8 mouse cellular contexts compared by ENCODE assay signal in the genomic region with DNA sequence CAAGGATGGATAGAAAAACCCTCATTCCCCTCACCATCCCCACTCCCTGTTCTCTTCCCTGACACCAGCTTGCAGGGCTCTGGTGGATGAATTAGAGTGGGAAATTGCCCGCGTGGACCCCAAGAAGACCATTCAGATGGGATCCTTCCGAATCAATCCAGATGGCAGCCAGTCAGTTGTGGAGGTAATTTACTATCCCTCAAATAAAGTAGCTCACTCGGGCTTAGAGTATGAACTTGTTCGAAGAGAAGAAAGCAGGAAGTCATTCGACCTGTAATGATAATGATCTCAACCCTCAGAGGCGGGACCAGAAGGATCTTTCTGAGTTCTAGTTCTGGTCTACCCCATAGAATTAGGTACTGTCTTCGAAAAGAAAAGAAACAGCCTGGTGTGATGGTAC. TPM values are rescaled to one million over a fixed set of nuclear protein-coding genes. Genes with fewer than 3 reads are reported as not detected.
DNase-seq lines count a peak whose midpoint lies in the region; ATAC-seq and TF ChIP-seq lines count a peak whose summit lies in the region.

No protein-coding gene starts in this region.

- no peak for TF ChIP-seq POLR2A in myocyte (IDR thresholded peaks at IDR 0.05; ENCODE audit: insufficient read length, low read depth)

- no peak for ATAC-seq in kidney, postnatal 0 days (replicated peaks; ENCODE audit: low FRiP score, low read depth)
- ATAC-seq in inflammation-experienced regulatory T-cells, adult 6 months: peak; percentile 60

- H3K36me3 ChIP-seq in kidney, postnatal 0 days (ENCODE audit: insufficient read depth, low read length): peaks cover 31% of the 10 kb centered on the region
- peaks cover 24% of the 10 kb centered on the region for H3K36me3 ChIP-seq in myocyte (ENCODE audit: control insufficient read depth, insufficient read depth)

- H3K79me2 ChIP-seq in myocyte (ENCODE audit: control insufficient read depth, insufficient read depth): peaks cover 26% of the 10 kb centered on the region

- WGBS in kidney, postnatal 0 days: 49% methylated on average over 8 of the region's 8 CpGs

- no peak for TF ChIP-seq CTCF in kidney, postnatal 0 days (IDR thresholded peaks at IDR 0.05; ENCODE audit: low read depth)

- peak overlapping the region; percentile 96 for H3K9ac ChIP-seq in kidney, postnatal 0 days (ENCODE audit: low read depth, low read length)

- H3K4me3 ChIP-seq in kidney, postnatal 0 days (replicated peaks; ENCODE audit: low read depth, low read length): peak overlapping the region; percentile 76
- H3K4me3 ChIP-seq in brown adipose tissue, adult 24 weeks (ENCODE audit: insufficient read depth, low read depth, low read length): peak overlapping the region; percentile 80
- H3K4me3 ChIP-seq in myocyte: peak overlapping the region; percentile 95

- no peaks in the 10 kb centered on the region for H3K27me3 ChIP-seq in kidney, postnatal 0 days (ENCODE audit: insufficient read depth, low read length)
- no peaks in the 10 kb centered on the region for H3K27me3 ChIP-seq in myocyte (ENCODE audit: control insufficient read depth, insufficient read depth, insufficient read length)

- H3K4me2 ChIP-seq in kidney, postnatal 0 days (ENCODE audit: low read length): peak overlapping the region; percentile 91
- peak overlapping the region; percentile 91 for H3K4me2 ChIP-seq in myocyte (ENCODE audit: low read depth)

- peak; percentile 8 for DNase-seq in kidney, postnatal 0 days (ENCODE audit: low spot score)
- DNase-seq in kidney, adult 18-20 months: no peak
- DNase-seq in cerebellum, postnatal 36 days: no peak
- no peak for DNase-seq in cerebellum, adult 11 months
- DNase-seq in embryo, embryonic 10.5 days (ENCODE audit: low spot score): no peak

- H3K4me1 ChIP-seq in kidney, postnatal 0 days (replicated peaks; ENCODE audit: insufficient read depth, low read length): peaks cover 10% of the 10 kb centered on the region
- peaks cover 8% of the 10 kb centered on the region; the same call in 1 of the 2 replicates for H3K4me1 ChIP-seq in brown adipose tissue, adult 24 weeks (ENCODE audit: control insufficient read depth, insufficient read depth, insufficient read length, low read length)

- no peaks in the 10 kb centered on the region for H3K9me3 ChIP-seq in kidney, postnatal 0 days (replicated peaks; ENCODE audit: low read length)

- H3K27ac ChIP-seq in kidney, postnatal 0 days: peak overlapping the region; percentile 96
- no peak overlapping the region for H3K27ac ChIP-seq in brown adipose tissue, adult 24 weeks (replicated peaks; ENCODE audit: low read depth, low read length)

- H3ac ChIP-seq in myocyte (ENCODE audit: control insufficient read depth, insufficient read length): peak overlapping the region; percentile 88

TF ChIP-seq in myocyte, 11 proteins besides CTCF, POLR2A, EP300 and RAD21:
- TF ChIP-seq TCF3 (IDR thresholded peaks at IDR 0.05; ENCODE audit: insufficient read length, low read depth): no peak

RNA-seq across cellular contexts. Expression of a gene that starts 1.3 kb away (rescaled TPM):
- polyA plus RNA-seq in kidney, postnatal 0 days (2015; fragmentation: Nextera tagmentation; extraction: Ambion mirVana): 350 and 363 TPM in 2 replicates
- polyA plus RNA-seq in brown adipose tissue, adult 24 weeks (2012; ENCODE audit: insufficient read depth, insufficient read length, missing spikeins): 115 and 131 TPM in 2 replicates
- polyA plus RNA-seq in inflammation-experienced regulatory T-cells, adult 6 months (2017; shearing (Covaris generic)): 100 to 1,000 TPM; 101 to 106 (median 102) TPM
- polyA plus RNA-seq in myocyte (2012; fragmentation: generic; extraction: Trizol): 91.8 TPM

RNA-seq across cellular contexts. Expression of a gene that starts 14.0 kb away (rescaled TPM):
- 167 and 195 TPM in 2 replicates for polyA plus RNA-seq in kidney, postnatal 0 days (2015; fragmentation: Nextera tagmentation; extraction: Ambion mirVana)
- polyA plus RNA-seq in brown adipose tissue, adult 24 weeks (2012; ENCODE audit: insufficient read depth, insufficient read length, missing spikeins): 1,610 and 1,861 TPM in 2 replicates
- 100 to 1,000 TPM; 138 to 155 (median 155) TPM for polyA plus RNA-seq in inflammation-experienced regulatory T-cells, adult 6 months (2017; shearing (Covaris generic))
- 253 TPM for polyA plus RNA-seq in myocyte (2012; fragmentation: generic; extraction: Trizol)

RNA-seq across cellular contexts. Expression of a gene that starts 20.4 kb away (rescaled TPM):
- polyA plus RNA-seq in kidney, postnatal 0 days (2015; fragmentation: Nextera tagmentation; extraction: Ambion mirVana): 26.5 and 28.5 TPM in 2 replicates
- 5.9 and 8.9 TPM in 2 replicates for polyA plus RNA-seq in brown adipose tissue, adult 24 weeks (2012; ENCODE audit: insufficient read depth, insufficient read length, missing spikeins)
- polyA plus RNA-seq in inflammation-experienced regulatory T-cells, adult 6 months (2017; shearing (Covaris generic)): 10 to 100 TPM; 17.4 to 36.9 (median 27.5) TPM
- 6.2 TPM for polyA plus RNA-seq in myocyte (2012; fragmentation: generic; extraction: Trizol)

RNA-seq across cellular contexts. Expression of a gene that starts 25.0 kb away (rescaled TPM):
- polyA plus RNA-seq in kidney, postnatal 0 days (2015; fragmentation: Nextera tagmentation; extraction: Ambion mirVana): 0.13 and 0.16 TPM in 2 replicates
- not detected in 2 replicates for polyA plus RNA-seq in brown adipose tissue, adult 24 weeks (2012; ENCODE audit: insufficient read depth, insufficient read length, missing spikeins)
- polyA plus RNA-seq in inflammation-experienced regulatory T-cells, adult 6 months (2017; shearing (Covaris generic)): not detected
- polyA plus RNA-seq in myocyte (2012; fragmentation: generic; extraction: Trizol): 0.24 TPM

RNA-seq across cellular contexts. Expression of a gene that starts 45.3 kb away (rescaled TPM):
- 18.3 and 19.7 TPM in 2 replicates for polyA plus RNA-seq in kidney, postnatal 0 days (2015; fragmentation: Nextera tagmentation; extraction: Ambion mirVana)
- 122 and 173 TPM in 2 replicates for polyA plus RNA-seq in brown adipose tissue, adult 24 weeks (2012; ENCODE audit: insufficient read depth, insufficient read length, missing spikeins)
- 10 to 100 TPM; 12.8 to 19.9 (median 17.3) TPM for polyA plus RNA-seq in inflammation-experienced regulatory T-cells, adult 6 months (2017; shearing (Covaris generic))
- polyA plus RNA-seq in myocyte (2012; fragmentation: generic; extraction: Trizol): 61.2 TPM
